Mouse (Mus musculus) neural tube, embryonic 15.5 days (tissue): ENCODE measurements at regions not wholly inside any gene's neighbourhood (a gene's known extent, or its start where the extent isn't known, plus 50 kb on each side); places are given as distances from the start of the nearest gene placed in this dataset.
"Not testable (repeated sequence)": the region's sequence is repeated elsewhere in the genome, so short reads cannot be mapped to it uniquely, and the experiment has no call there.

Experiments used
- ATAC-seq: fragments of 200-750 bp; cut with Nextera tagmentation; 2 replicates; pipeline ENCODE4 v1.8.0; 2017; ENCODE audit warnings: mild to moderate bottlenecking, moderate TSS enrichment, moderate library complexity; ENCODE audit not compliant: low FRiP score
- H3K27ac ChIP-seq: fragments of 300-500 bp; sonication (generic); replicated peaks from 2 replicates; pipeline ENCODE4 v1.5.1; 2015; ENCODE audit warnings: mild to moderate bottlenecking, inconsistent platforms
- H3K27me3 ChIP-seq: fragments of 300-500 bp; sonication (generic); replicated peaks from 2 replicates; pipeline ENCODE4 v1.6.1; 2015; ENCODE audit warnings: inconsistent platforms
- H3K36me3 ChIP-seq: fragments of 300-500 bp; sonication (generic); 2 replicates; pipeline ENCODE4 v1.6.1; 2015; ENCODE audit warnings: inconsistent platforms
- H3K4me1 ChIP-seq: fragments of 300-500 bp; sonication (generic); 2 replicates; pipeline ENCODE4 v1.6.1; 2015; ENCODE audit warnings: inconsistent platforms
- H3K4me2 ChIP-seq: fragments of 300-500 bp; sonication (generic); 2 replicates; pipeline ENCODE4 v1.6.1; 2015; ENCODE audit warnings: inconsistent platforms, mild to moderate bottlenecking, moderate library complexity
- H3K4me3 ChIP-seq: fragments of 300-500 bp; sonication (generic); replicated peaks from 2 replicates; pipeline ENCODE4 v1.5.1; 2015; ENCODE audit warnings: mild to moderate bottlenecking, inconsistent platforms
- H3K9ac ChIP-seq: fragments of 300-500 bp; sonication (generic); replicated peaks from 2 replicates; pipeline ENCODE4 v1.6.1; 2015; ENCODE audit warnings: mild to moderate bottlenecking, inconsistent platforms
- H3K9me3 ChIP-seq: fragments of 300-500 bp; sonication (generic); replicated peaks from 2 replicates; pipeline ENCODE4 v1.6.1; 2016; ENCODE audit warnings: inconsistent platforms
- WGBS: fragments of 180-500 bp; shearing (Covaris S2); methylation state at CpG from one replicate; pipeline ENCODE4 v1.1.7; 2015; ENCODE audit warnings: mixed read lengths; 5-methylcytosine and 5-hydroxymethylcytosine counted together

GRCm38 (mm10) chr10:96399636-96400400 lies 217.0 kb upstream of the Btg1 start:
- no peak for ATAC-seq
- H3K9me3 ChIP-seq: no peaks in the 10 kb centered on the region
- WGBS: 53% methylated on average over 8 of the region's 8 CpGs
- H3K27ac ChIP-seq: no peak overlapping the region
- H3K9ac ChIP-seq: no peak overlapping the region
- H3K4me2 ChIP-seq: no peak overlapping the region
- H3K4me1 ChIP-seq: 0 out of 2 replicates have a peak, but pooled peaks cover 9% of the 10 kb centered on the region
- no peaks in the 10 kb centered on the region for H3K27me3 ChIP-seq
- H3K36me3 ChIP-seq: no peaks in the 10 kb centered on the region
- no peak overlapping the region for H3K4me3 ChIP-seq

- H3K4me3 ChIP-seq: no peak overlapping the region
- H3K27ac ChIP-seq: no peak overlapping the region
- no peak overlapping the region for H3K9ac ChIP-seq
- 0 out of 2 replicates have a peak, but pooled peaks cover 9% of the 10 kb centered on the region for H3K4me1 ChIP-seq
- H3K27me3 ChIP-seq: no peaks in the 10 kb centered on the region
- no peaks in the 10 kb centered on the region for H3K9me3 ChIP-seq
- ATAC-seq: no peak
- H3K36me3 ChIP-seq: no peaks in the 10 kb centered on the region
- 92% methylated on average over 6 of the region's 6 CpGs for WGBS
- H3K4me2 ChIP-seq: no peak overlapping the region
Measured at GRCm38 (mm10) chr10:96400793-96401192, 216.0 kb upstream of the Btg1 start.

DNA sequence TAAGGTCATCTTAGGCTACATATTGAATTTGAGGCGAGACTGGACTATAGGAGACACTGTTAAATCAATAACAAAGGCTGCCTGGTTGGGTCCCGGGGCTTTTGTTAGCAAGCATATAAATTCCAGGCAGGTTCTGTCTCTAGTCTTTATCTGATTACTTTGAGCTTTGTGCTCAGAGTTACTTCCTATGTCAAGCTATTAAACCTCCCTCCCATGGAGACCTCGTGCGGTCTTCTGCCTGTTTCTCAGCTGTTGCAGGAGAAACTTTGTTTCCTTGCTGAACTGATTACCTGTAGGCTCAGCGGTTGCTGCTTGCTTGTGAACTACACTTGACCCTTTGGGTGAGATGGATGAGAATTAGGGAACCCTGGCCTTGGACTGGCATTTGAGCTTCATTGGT lies 210.5 kb upstream of the Btg1 start:
- no peak overlapping the region for H3K27ac ChIP-seq
- no peak overlapping the region for H3K9ac ChIP-seq
- WGBS: 40% methylated on average over 5 of the region's 5 CpGs
- no peaks in the 10 kb centered on the region for H3K27me3 ChIP-seq
- H3K4me2 ChIP-seq: no peak overlapping the region
- H3K9me3 ChIP-seq: no peaks in the 10 kb centered on the region
- H3K36me3 ChIP-seq: no peaks in the 10 kb centered on the region
- H3K4me3 ChIP-seq: no peak overlapping the region
- H3K4me1 ChIP-seq: no peaks in the 10 kb centered on the region
- no peak for ATAC-seq

- WGBS: 81% methylated on average over 3 of the region's 3 CpGs
- no peaks in the 10 kb centered on the region for H3K27me3 ChIP-seq
- H3K4me2 ChIP-seq: no peak overlapping the region
- no peaks in the 10 kb centered on the region for H3K9me3 ChIP-seq
- H3K4me1 ChIP-seq: no peaks in the 10 kb centered on the region
- no peak overlapping the region for H3K27ac ChIP-seq
- no peaks in the 10 kb centered on the region for H3K36me3 ChIP-seq
- ATAC-seq: no peak
- H3K4me3 ChIP-seq: no peak overlapping the region
- no peak overlapping the region for H3K9ac ChIP-seq
Measured at GRCm38 (mm10) chr10:96407846-96408245, 209.0 kb upstream of the Btg1 start.

- Histone ChIP-seq H3K4me3 (no peak overlapping the region), H3K27ac (no peak overlapping the region), H3K9ac (no peak overlapping the region), H3K9me3 (no peaks in the 10 kb centered on the region), H3K4me1 (no peaks in the 10 kb centered on the region), H3K36me3 (no peaks in the 10 kb centered on the region), H3K27me3 (no peaks in the 10 kb centered on the region), H3K4me2 (no peak overlapping the region)
- ATAC-seq: no peak
- WGBS: 85% methylated on average over 2 of the region's 2 CpGs
Measured at GRCm38 (mm10) chr10:96408250-96408649, 208.6 kb upstream of the Btg1 start.

DNA sequence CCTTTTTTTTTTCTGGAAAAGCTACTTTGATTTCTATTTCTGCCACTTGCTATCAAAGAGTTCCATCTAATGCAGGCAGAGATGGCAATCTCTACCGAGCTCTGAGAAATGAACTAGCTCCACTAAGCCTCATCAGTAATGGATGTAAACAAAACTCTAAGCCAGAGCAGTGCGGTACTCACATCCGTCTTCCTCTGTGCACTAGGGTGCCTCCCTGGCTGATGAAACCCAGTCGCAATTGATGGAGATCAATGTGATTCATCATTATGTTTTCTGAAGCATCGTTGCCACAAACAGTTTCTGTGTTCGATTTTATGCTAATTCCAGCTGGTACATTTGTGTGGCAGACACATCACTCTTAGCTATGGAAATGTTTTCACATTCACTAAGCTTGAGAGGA lies 206.8 kb upstream of the Btg1 start:
- H3K27ac ChIP-seq: no peak overlapping the region
- H3K27me3 ChIP-seq: no peaks in the 10 kb centered on the region
- H3K4me3 ChIP-seq: no peak overlapping the region
- H3K36me3 ChIP-seq: no peaks in the 10 kb centered on the region
- H3K9me3 ChIP-seq: no peaks in the 10 kb centered on the region
- no peak for ATAC-seq
- no peak overlapping the region for H3K9ac ChIP-seq
- no peaks in the 10 kb centered on the region for H3K4me1 ChIP-seq
- WGBS: 55% methylated on average over 6 of the region's 6 CpGs
- no peak overlapping the region for H3K4me2 ChIP-seq

GRCm38 (mm10) chr10:96414807-96415206 lies 202.0 kb upstream of the Btg1 start:
- ATAC-seq: no peak
- Histone ChIP-seq H3K9ac (no peak overlapping the region), H3K36me3 (no peaks in the 10 kb centered on the region), H3K4me2 (no peak overlapping the region), H3K9me3 (no peaks in the 10 kb centered on the region), H3K27me3 (no peaks in the 10 kb centered on the region), H3K27ac (no peak overlapping the region), H3K4me1 (no peaks in the 10 kb centered on the region), H3K4me3 (no peak overlapping the region)
- WGBS: 93% methylated on average over 11 of the region's 11 CpGs

- not testable (repeated sequence) for H3K36me3 ChIP-seq, ATAC-seq, H3K4me2 ChIP-seq, H3K27me3 ChIP-seq, H3K9ac ChIP-seq, H3K4me3 ChIP-seq, H3K4me1 ChIP-seq, H3K9me3 ChIP-seq, H3K27ac ChIP-seq
- 99% methylated on average over 2 of the region's 2 CpGs for WGBS
Measured at GRCm38 (mm10) chr10:96421506-96421905, 195.3 kb upstream of the Btg1 start.

- H3K9me3 ChIP-seq: no peaks in the 10 kb centered on the region
- ATAC-seq: no peak
- no peak overlapping the region for H3K4me2 ChIP-seq
- H3K4me3 ChIP-seq: no peak overlapping the region
- no peak overlapping the region for H3K27ac ChIP-seq
- no peak overlapping the region for H3K9ac ChIP-seq
- H3K27me3 ChIP-seq: no peaks in the 10 kb centered on the region
- H3K36me3 ChIP-seq: no peaks in the 10 kb centered on the region
- H3K4me1 ChIP-seq: no peaks in the 10 kb centered on the region
- 76% methylated on average over 5 of the region's 5 CpGs for WGBS
Measured at GRCm38 (mm10) chr10:96427407-96427806, 189.4 kb upstream of the Btg1 start.

- WGBS: 81% methylated on average over 3 of the region's 3 CpGs
- no peak overlapping the region for H3K9ac ChIP-seq
- no peaks in the 10 kb centered on the region for H3K27me3 ChIP-seq
- no peak overlapping the region for H3K4me2 ChIP-seq
- no peak for ATAC-seq
- H3K4me3 ChIP-seq: no peak overlapping the region
- no peaks in the 10 kb centered on the region for H3K9me3 ChIP-seq
- no peaks in the 10 kb centered on the region for H3K36me3 ChIP-seq
- no peak overlapping the region for H3K27ac ChIP-seq
- no peaks in the 10 kb centered on the region for H3K4me1 ChIP-seq
Measured at GRCm38 (mm10) chr10:96430142-96430541, 186.7 kb upstream of the Btg1 start.

DNA sequence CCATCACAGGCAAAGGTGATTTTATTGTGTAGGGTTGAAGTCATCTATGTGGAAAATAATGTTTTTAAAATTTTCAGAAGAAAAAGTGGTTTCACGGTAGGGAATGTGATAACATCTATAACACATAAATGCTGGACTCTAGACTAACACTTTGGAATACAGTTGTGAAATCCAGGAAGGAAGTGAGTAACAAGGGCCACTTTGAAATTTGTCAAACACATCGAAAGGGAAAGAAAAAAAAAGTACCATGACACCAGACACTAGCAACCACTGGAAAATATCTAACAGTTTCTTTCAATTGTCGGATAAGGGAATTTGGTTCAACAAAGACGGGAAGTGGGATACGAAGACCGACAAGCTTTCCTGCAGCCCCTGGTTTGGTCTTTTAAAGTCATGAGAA lies 181.7 kb upstream of the Btg1 start:
- ATAC-seq: no peak
- WGBS: 90% methylated on average over 6 of the region's 6 CpGs

GRCm38 (mm10) chr10:96438398-96439103 lies 178.3 kb upstream of the Btg1 start:
- 90% methylated on average over 11 of the region's 11 CpGs for WGBS
- Histone ChIP-seq H3K27ac (no peak overlapping the region), H3K4me1 (no peaks in the 10 kb centered on the region), H3K36me3 (no peaks in the 10 kb centered on the region), H3K9ac (no peak overlapping the region), H3K27me3 (no peaks in the 10 kb centered on the region), H3K9me3 (no peaks in the 10 kb centered on the region), H3K4me2 (no peak overlapping the region), H3K4me3 (no peak overlapping the region)
- no peak for ATAC-seq

More for the DNA sequence above, 181.7 kb upstream of the Btg1 start:
- no peak overlapping the region for H3K27ac ChIP-seq
- no peak overlapping the region for H3K4me2 ChIP-seq
- no peaks in the 10 kb centered on the region for H3K27me3 ChIP-seq
- H3K36me3 ChIP-seq: no peaks in the 10 kb centered on the region
- no peak overlapping the region for H3K4me3 ChIP-seq
- no peaks in the 10 kb centered on the region for H3K4me1 ChIP-seq
- H3K9ac ChIP-seq: no peak overlapping the region
- H3K9me3 ChIP-seq: no peaks in the 10 kb centered on the region
